Comparison of ENCODE assay signal across 18 mouse cellular contexts in genomic region chr6:99047322-99047721, GRCm38 (mm10).
"Had no signal": no experiment of that assay in that cellular context is flagged by ENCODE, and none has a peak within 500 bp of the region (broad histone marks: within the 10 kb centered on the region; RNA-seq: fewer than 3 reads in every experiment).

No protein-coding gene starts in this region.

- H3K36me3 ChIP-seq: midbrain, embryonic 10.5 days; midbrain, embryonic 12.5 days; neural tube, embryonic 13.5 days; neural tube, embryonic 15.5 days had no signal

- H3K27ac ChIP-seq: midbrain, embryonic 10.5 days; midbrain, embryonic 12.5 days; neural tube, embryonic 13.5 days; neural tube, embryonic 15.5 days had no signal

- H3K4me3 ChIP-seq: midbrain, embryonic 10.5 days; midbrain, embryonic 12.5 days; myocyte; neural tube, embryonic 13.5 days; neural tube, embryonic 15.5 days had no signal

- H3K9ac ChIP-seq: lung, embryonic 14.5 days; midbrain, embryonic 12.5 days; neural tube, embryonic 13.5 days; neural tube, embryonic 15.5 days had no signal

- ATAC-seq: midbrain, embryonic 16.5 days had no signal

- H3K4me2 ChIP-seq: lung, embryonic 14.5 days; midbrain, embryonic 12.5 days; neural tube, embryonic 13.5 days; neural tube, embryonic 15.5 days had no signal

- DNase-seq: lung, embryonic 14.5 days; lung, postnatal 10 days; lung, postnatal 4 days; midbrain, embryonic 14.5 days; retina, postnatal 1 day; right cerebral cortex, adult 18-20 months; right cerebral cortex, postnatal 25 days; right cerebral cortex, postnatal 4 days; spleen, adult 18-20 months; thymus, adult 18-20 months; thymus, postnatal 14 days; thymus, postnatal 36 days had no signal

- H3K27me3 ChIP-seq: midbrain, embryonic 12.5 days; neural tube, embryonic 13.5 days; neural tube, embryonic 15.5 days had no signal

- H3K4me1 ChIP-seq: neural tube, embryonic 15.5 days had no signal

- H3K9me3 ChIP-seq: midbrain, embryonic 10.5 days; midbrain, embryonic 12.5 days; neural tube, embryonic 13.5 days; neural tube, embryonic 15.5 days had no signal
